Mouse (Mus musculus): ENCODE data around the gene Loxl3.

Gene Loxl3

DNA sequence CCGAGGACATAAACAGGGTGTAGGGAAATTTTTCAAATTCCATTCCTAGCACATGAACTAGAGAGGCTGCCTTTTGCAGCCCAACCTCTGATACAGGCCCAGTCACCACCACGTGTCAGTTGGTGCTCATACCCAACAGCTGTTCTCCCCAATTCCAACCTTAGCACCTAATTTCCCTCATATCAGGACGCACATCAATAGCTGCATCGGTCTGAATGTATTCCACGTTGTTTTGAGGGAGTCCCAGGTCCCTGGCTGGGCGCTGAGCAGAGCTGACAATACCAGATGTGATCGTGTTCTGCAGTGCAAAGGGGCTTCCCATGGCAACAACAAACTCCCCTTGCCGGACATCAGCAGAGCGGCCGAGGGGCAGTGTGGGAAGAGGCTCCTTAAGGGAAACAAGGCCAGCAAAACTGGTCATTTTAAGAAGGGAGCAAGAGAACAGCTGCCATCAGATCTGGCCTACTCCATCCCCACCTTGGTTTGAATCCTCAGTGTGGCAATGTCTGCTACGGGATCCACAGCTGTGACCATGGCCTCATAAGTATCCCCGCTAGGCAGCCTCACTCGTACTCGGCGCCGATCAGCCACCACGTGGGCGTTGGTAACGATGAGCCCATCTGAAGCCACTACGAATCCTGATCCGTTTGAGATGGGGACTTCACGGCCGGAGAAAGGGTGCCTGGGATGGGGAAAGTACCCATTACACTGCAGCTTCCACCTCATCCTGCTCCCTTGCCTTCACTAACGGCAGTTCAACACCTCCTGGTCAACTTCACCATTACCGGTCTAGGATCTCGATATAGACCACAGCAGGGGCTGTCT, 19.4 kb downstream of the Loxl3 start:
- peak; percentile 42 for DNase-seq (ENCODE audit: low spot score)

DNA sequence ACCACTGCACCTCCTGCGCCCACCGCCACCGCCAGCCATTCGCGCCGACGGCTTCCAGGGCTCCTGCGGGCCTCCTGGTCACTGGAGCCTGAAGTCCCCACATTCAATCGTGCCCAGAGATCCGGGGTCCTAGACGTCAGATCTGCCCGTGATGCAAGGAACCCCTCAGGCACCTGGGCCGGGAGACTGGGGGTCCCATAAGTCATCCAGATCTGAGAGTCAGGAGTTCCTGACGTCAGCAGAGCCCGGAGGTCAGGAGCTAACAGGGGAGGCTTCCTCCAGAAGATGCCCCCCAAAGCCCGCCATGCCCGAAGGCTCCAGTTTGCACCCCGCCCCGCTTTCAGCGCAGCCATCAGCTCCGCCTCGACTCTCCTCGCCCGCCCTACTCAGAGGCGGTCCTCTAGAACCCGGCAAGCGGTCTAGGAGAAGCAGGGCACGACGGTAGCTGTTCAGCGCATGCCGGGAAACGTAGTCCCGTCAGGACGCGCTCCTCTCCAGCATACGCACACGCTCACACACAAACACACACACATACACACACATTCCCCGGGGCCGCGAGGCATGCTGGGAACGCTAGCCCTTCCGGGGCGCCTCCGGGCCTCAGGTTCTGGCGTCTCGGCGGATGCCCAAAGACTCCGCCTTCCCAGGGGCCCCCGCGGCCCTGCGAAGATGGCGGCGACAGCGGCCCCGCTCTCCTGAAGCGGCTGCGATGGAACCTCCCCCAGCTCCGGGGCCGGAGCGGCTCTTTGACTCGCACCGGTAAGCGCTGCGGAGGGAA, 20.3 kb downstream of the Loxl3 start, which contains the start of gene Aup1:
TSS of gene Aup1 (plus strand) at position 448 of the 778 bp plus-strand sequence.
- peak; percentile 97 for DNase-seq (ENCODE audit: low spot score)

DNA sequence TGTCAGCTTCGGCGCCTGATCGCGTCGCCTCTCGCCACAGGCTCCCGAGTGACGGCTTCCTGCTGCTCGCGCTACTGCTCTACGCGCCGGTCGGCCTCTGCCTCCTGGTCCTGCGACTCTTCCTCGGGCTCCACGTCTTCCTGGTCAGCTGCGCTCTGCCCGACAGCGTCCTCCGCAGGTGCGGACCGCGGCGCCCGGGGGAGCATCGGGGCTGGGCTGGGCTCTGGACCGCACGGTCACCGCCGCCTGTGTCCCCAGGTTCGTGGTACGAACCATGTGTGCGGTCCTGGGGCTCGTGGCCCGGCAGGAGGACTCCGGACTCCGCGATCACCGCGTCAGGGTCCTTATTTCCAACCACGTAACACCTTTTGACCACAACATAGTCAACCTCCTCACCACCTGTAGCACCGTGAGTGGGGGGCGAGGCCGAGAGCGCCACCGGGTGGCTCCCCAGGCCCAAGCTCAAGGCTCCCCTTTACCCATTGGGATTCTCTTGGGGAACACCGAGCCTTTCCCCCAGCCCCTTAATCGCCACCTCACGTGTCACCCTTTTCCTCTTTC, 21.0 kb downstream of the Loxl3 start, which contains the start of gene Htra2:
TSS of gene Htra2 (minus strand) at position 403 of the 561 bp plus-strand sequence.
- DNase-seq (ENCODE audit: low spot score): peak; percentile 50

DNA sequence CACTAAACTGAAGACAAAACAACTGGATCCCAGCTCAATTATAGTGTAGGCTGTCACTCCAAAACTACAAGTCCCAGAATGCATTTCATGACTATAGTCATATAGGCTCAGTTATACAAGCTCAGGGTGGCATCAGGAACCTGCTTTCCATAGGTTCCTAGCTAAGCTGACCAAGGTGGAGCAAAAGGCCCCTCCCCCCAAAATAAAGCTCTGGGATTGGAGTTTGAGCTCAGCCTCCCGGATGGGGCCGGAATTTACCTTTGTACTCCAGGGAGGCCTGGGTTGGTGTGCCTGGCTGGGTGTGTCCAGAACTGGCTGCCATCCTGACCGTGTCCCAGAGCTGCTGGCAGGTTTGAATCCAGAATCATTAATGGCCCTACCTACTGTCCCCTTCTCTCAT, 23.8 kb downstream of the Loxl3 start, which contains the start of gene Dqx1:
TSS of gene Dqx1 (plus strand) at position 55 of the 400 bp plus-strand sequence.
- no peak for DNase-seq (ENCODE audit: low spot score)

DNA sequence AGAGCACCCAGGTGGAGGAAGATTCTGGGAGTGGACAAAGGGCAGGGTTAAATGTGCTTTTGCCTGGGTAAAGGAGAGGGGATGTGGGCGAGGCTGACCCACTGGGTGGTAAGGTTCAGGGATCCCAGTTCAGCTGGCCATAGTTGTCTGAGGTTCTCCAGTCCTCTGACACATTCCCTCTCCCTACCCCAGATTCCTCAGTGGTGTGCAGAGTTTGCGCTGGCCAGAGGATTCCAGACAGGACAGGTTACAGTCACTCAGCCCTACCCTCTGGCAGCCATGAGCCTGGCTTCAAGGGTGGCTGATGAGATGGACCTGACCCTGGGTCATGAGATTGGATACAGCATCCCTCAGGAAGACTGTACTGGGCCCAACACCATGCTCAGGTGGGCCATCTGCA, 24.8 kb downstream of the Loxl3 start:
- DNase-seq (ENCODE audit: low spot score): no peak

DNA sequence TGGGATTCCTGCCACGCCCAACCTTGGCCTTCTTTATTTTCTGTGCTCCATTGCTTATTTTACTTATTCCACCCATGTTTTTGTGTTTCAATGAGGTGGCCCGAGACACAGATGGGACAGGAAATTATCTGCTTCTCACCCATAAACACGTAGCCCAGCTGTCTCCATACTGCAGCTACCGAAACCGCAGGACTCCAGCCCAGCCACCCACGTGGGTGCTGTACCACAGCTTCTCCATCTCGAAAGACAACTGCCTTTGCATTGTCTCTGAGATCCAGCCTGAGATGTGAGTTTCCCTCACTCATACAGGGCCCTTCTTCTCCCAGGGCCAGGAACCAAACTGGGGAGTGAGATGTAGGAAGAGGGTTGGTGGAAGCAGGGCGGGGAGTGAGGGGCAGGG, 32.0 kb downstream of the Loxl3 start:
- DNase-seq (ENCODE audit: low spot score): no peak

DNA sequence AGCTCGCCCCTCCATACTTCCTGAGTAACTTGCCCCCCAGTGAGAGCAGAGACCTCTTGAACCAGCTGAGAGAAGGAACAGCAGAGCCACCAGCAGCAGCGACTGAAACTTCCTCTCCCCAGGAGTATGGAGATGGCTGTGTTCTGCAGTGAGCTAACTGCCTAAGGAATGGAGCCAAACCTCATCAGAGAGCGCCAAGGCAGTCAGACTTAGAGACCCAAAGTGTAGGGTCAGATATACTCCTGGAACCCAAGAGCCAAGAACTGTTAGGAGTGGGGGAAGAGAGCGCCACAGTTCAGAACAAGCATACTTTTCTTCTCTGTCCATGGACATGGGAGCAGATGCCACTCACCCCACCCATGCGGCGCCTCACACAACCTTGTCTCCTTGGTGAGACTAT, 32.5 kb downstream of the Loxl3 start:
- DNase-seq (ENCODE audit: low spot score): no peak

DNA sequence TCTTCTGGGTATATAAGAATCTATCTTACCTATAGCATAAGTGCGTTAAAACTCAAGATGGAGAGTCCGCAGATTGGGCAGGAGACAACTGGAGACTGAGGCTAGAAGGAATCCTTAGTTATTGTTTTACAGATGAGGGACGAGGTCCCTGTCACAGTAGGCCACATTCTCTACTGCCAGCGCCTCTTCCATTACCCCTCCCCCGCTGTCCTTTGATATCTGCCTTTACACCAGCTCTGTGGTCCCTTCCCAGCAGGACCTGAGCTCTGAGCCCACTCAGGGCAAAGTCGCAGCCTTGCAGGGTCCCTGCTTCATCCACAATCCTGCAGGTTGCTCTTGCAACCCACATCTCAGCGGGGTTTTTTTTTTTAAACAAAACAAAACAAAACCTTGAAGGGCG, 34.2 kb downstream of the Loxl3 start:
- no peak for DNase-seq (ENCODE audit: low spot score)

DNA sequence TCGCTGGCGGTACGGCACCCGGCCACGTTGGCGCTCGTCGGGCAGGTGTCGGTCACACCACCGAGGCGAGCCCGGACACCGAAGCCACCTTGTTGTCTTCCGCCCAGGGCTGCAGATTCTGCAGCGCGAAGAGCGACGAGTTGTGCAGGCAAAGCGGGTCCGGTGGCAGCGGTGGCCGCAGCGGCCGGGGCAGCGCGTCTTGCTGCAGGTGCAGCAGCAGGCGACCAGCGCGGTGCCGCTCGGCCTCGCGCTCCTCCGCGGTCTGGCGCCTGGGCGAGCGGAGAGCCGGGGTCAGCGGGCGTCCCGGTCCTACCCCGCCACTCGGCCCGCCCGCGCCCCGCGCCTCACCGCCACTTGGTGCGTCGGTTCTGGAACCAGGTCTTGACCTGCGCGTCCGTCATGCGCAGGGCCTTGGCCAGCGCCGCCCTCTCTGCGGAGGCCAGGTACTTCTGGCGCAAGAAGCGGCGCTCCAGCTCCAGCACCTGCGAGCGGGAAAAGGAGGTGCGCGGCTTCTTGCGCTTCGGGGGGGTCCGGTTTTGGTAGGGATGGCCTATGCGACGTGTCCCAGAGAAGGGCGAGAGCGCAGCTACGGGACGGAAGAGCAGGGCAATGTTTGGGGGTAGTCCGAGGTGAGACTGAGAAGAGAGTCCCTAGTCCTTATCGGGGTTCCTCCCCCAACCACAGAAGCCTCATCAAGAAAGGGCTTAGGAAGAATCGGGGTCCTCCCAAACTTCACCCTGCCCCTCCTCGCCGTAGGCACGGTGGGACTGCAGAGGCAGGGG, 34.9 kb downstream of the Loxl3 start:
- no peak for DNase-seq (ENCODE audit: low spot score)

DNA sequence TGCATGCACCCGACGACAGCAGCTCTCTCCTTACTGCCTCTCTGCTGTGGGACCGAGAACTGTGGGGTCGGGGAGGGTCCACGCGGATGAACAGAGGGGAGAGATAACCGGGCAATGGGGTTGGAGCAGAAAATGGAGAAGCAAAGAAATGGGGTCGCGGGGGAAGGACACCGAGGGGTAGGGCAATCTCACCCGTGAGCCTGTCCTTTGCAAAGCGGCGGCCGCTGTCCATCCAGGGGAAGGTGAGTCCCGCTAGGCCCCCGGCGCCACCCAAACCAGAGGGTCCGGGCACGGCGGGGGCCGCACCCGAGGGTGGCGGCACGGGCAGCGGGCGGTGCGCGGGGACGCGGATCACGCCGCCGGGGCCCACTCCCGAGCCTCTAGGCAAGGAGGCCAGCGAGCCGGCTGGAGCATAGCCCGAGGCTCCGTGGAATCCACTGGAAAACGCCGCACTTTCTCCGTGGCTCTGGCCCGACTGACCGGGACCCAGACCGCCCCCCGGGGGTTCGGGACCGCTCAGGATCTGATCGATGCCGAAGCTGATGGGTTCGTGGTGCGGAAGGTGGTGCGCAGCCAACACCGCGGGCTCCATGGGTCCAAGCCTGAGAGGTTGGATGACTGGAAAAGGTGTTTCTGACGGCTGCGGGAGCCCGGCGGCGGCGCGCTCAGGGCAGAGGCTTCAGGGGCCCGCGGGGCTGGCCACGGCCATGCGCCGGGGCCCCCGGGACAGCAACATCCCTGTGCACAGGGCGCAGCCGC, 35.7 kb downstream of the Loxl3 start:
- DNase-seq (ENCODE audit: low spot score): no peak

DNA sequence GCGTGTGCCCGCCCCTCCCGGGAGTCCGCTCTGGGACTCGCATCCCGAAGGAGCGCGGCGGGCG, 36.1 kb downstream of the Loxl3 start, which contains the start of gene Tlx2:
TSS of gene Tlx2 (minus strand) at position 47 of the 64 bp plus-strand sequence.
- no peak for DNase-seq (ENCODE audit: low spot score)

DNA sequence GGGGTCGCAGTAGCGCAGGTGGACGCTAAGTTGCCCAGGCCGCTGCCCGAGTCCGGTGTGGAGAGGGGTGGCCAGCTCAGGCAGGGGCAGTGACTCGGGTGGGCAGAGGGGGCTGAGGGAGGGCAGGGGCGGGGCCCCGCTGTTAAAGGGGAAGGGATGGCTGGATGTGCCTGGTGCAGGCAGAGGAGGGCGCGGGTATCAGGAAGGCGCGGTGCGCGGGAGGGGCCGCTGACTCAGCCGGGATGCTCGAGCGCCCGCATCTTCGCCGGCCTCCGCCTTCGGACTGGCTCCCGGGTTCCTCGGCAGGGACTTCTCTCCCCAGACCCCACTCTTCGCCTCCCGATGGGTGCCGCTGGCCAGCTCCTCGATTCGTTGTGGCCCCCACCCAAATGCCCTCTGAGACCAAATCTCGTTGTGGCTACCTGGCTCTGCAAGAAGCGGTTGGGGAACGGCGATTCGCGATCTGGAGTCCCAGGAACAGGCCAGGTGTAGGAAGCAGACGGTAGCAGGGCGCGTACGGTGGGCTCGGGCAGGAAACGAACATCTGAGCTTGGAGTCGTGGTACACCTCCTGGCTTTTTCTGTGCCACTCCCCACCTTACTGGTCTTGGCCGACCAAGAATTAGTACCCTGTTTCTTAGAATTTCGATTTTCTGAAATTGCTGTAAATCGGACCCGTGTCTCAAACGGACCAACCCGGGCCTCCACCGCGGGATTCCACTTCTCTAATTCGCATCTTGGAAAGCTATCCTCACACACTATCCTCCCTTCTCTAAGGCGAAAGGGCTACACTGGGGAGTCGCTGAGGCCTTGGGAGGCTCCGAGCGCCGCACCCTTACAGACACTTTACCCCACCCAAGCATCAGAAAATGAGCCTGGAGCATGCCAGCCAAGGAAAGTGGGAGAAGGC, 36.6 kb downstream of the Loxl3 start:
- DNase-seq (ENCODE audit: low spot score): peak; percentile 15

DNA sequence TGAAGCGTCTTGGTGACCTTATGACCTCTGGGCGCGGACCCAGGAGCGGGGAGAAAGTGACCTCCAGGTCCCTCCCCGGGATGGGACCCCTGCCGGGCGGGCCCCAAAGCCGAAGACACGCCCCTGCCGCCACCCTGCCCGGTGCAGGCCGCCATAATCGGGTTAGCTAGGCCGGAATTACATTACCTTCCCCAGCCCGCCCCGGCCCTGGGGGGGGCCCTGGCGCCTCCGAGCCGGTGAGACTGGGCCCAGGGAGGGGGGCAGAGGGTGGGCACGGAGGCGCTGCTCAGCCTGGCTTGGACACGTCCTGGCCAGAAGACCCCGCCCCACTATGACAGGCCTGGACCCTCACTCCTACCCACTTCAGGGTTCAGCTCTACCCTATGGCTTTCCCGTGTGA, 37.2 kb downstream of the Loxl3 start:
- DNase-seq (ENCODE audit: low spot score): no peak

DNA sequence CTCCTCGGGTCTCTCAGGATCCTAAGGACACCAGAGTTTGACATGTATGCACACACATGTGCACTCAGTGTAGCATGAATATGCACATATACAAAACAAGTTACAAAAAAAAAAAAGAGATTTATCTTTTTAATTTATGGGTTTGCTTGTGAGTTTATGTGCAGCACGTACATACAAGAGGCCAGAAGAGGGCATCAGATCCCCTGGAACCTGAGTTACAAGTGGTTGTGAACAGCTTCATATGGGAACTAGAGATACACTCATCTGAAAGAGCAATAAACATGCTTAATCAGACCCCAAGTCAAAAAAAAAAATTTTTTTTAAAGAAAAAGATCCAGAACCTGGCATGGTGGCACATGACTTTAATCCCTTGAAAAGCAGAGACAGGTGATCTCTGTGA, 41.0 kb downstream of the Loxl3 start:
- no peak for DNase-seq (ENCODE audit: low spot score)

DNA sequence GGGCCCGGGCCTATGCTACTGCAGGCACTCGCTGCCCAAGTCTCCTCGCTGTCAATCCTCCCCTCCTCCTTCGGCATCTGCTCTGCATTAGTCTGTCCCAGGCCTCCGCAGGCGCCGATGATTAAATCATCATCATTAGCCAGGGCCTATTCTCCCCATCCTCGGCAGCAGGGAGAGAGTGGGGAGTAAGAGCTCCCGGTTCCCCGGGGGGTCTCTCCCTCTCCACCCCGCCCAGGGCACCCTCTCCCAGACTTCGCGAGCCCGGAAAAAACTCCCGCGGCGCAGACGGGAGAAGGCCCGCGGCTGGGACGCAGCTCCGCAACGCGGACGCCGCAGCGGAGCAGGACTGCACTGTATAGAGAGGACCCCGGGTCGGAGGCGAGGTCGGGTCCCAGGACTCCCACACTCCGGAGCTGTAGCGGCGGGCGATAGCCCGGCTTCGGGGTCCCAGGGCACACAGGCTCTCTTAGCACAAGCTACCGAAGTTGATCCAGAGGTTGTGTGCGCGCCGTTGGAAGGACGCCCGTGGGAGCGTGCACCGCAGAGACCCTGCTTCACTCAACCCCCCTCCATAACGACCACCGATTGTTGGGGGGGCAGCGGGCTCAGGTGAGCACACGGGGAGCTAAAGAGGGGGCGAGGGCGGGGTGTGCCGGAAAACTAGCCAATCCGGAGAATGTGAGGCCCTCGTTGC, 43.8 kb downstream of the Loxl3 start, which contains the start of gene Pcgf1:
TSS of gene Pcgf1 (plus strand) at position 240 of the 694 bp plus-strand sequence.
- peak; percentile 20 for DNase-seq (ENCODE audit: low spot score)

DNA sequence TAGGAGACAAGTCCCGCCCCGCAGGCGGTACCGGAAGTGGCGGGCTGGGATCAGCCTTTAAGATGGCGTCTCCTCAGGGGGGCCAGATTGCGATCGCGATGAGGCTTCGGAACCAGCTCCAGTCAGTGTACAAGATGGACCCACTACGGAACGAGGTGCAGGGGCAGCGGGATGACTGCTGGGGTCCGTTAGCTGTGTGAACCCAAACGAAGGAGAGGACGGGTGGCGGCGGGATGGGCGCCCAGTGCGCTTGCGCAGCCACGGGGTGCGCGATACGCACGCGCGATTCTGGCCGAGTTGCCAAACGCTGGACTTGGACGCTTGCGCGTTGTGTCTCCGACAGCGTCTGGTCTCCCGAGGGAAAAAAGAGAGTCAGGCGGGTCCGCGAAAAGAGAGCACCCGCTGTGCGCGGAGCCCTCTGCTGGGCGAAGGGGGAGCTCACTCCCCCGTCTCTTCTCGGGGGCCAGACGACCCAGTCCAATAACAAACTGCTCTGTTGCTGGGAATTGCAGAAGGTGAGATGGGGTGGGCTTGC, 44.4 kb downstream of the Loxl3 start:
- peak; percentile 100 for DNase-seq (ENCODE audit: low spot score)

DNA sequence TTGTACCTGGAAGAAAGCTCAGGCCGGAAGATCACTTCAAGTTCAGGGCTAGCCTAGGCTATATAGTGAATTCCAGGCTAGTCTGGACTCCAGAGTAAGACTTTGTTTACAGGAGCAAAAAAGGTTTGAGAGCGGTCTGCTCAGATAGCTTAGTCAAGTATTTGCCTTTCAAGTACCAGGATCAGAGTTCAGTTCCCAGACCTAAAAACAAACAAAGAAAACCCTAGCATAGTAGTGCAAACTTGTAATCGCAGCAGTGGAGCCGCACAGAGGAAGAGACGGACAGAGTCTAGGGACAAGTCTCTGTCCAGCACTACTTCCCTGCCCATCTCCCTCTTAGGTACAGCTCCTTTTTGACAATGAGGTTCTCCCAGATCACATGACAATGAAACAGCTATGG, 46.2 kb downstream of the Loxl3 start:
- DNase-seq (ENCODE audit: low spot score): no peak

DNA sequence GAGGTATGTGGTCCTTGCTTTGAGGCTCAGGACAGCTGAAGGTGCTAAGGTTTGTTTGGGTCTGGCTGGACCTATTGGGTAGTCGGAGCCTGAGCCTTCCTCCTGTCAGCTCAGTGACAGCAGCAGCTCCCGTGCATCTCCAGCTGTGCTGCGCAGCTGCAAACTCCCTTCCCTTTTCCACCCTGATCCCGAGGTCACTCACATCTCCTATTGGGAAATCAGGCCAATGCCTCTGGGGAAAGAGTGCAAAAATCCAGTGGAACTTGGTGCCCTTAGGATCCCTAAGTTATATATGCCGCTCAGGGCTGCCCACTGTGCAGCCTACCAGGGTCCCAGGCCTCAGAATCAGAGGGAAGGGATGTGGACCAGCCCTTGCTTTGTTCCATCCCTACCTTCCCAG, 49.5 kb downstream of the Loxl3 start:
- DNase-seq (ENCODE audit: low spot score): no peak

DNA sequence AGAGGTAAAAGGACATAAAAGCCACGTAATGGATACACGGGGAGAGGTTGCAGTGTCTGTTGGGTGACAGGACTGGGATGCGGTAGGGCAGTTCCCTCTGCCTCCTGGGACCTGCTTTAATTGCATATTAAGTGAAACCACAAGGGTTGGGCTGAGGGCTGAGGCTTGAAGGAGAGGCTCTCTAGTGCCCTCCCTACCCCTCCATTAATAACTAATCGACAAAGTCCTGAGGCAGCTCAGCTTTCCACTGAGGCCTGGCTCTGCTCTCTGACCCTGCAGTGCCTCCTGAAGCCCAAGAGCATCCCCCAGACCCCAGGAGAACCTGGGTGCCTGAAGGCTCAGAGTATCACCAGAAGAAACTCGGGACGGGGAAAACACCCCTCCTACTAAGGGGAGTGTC, 50.5 kb downstream of the Loxl3 start:
- no peak for DNase-seq (ENCODE audit: low spot score)

All from spleen, adult 12 weeks (tissue).